Mouse (Mus musculus) liver, postnatal 0 days (tissue): ENCODE results near the gene Lce1e.
A peak's percentile ranks its signal among the peaks of the same experiment; 100 is the strongest.

ENCODE experiments used
- CTCF ChIP-seq: sonication (generic); IDR thresholded peaks from 2 replicates; pipeline ENCODE4 v1.5.1; 2016; ENCODE audit warnings: antibody characterized with exemption, low read depth
- EP300 ChIP-seq: IDR thresholded peaks from 2 replicates; pipeline ENCODE4 v1.6.1; 2016; ENCODE audit warnings: antibody characterized with exemption, low read depth, mild to moderate bottlenecking

GRCm38 (mm10) chr3:92715122-92715521, 6.2 kb upstream of the Lce1e start:
- TF ChIP-seq CTCF (0 out of 2 replicates have a peak, but pooled peaks have one; percentile 10), EP300 (no peak)
